7 mouse cellular contexts compared by ENCODE assay signal in genomic region chr4:120569025-120569424, GRCm38 (mm10). TPM values are rescaled to one million over a fixed set of nuclear protein-coding genes. Genes with fewer than 3 reads are reported as not detected.
DNase-seq lines count a peak whose midpoint lies in the region; ATAC-seq and TF ChIP-seq lines count a peak whose summit lies in the region.

No protein-coding gene starts in this region.

- peak overlapping the region; percentile 91 for H3K4me3 ChIP-seq in ES-Bruce4 (ENCODE audit: low read depth, low read length)
- peak overlapping the region; percentile 77 for H3K4me3 ChIP-seq in forebrain, embryonic 14.5 days (ENCODE audit: low read depth, low read length)
- peak overlapping the region; percentile 61 for H3K4me3 ChIP-seq in midbrain, embryonic 12.5 days

- TF ChIP-seq EP300 in ES-Bruce4 (IDR thresholded peaks at IDR 0.05; ENCODE audit: insufficient read depth, low read depth, low read length) = no peak

- no peaks in the 10 kb centered on the region for H3K27me3 ChIP-seq in ES-Bruce4 (ENCODE audit: control insufficient read depth, insufficient read depth, low read length, poor library complexity, severe bottlenecking)
- H3K27me3 ChIP-seq in forebrain, embryonic 14.5 days (replicated peaks; ENCODE audit: control insufficient read depth, insufficient read depth, low read length) = no peaks in the 10 kb centered on the region
- peaks cover 4% of the 10 kb centered on the region; the same call in 1 of the 2 replicates for H3K27me3 ChIP-seq in midbrain, embryonic 12.5 days

- peaks cover 17% of the 10 kb centered on the region for H3K36me3 ChIP-seq in ES-Bruce4 (ENCODE audit: control insufficient read depth, insufficient read depth, low read length, poor library complexity, severe bottlenecking)
- H3K36me3 ChIP-seq in forebrain, embryonic 14.5 days (ENCODE audit: control insufficient read depth, insufficient read depth, low read length) = peaks cover 20% of the 10 kb centered on the region
- peaks cover 13% of the 10 kb centered on the region for H3K36me3 ChIP-seq in midbrain, embryonic 12.5 days

- H3K9ac ChIP-seq in ES-Bruce4 (ENCODE audit: low read depth, poor library complexity, severe bottlenecking) = peak overlapping the region; percentile 93
- H3K9ac ChIP-seq in forebrain, embryonic 14.5 days (ENCODE audit: low read length) = peak overlapping the region; percentile 90
- peak overlapping the region; percentile 83 for H3K9ac ChIP-seq in midbrain, embryonic 12.5 days (replicated peaks)

- no peak for ATAC-seq in forebrain, embryonic 14.5 days
- no peak for ATAC-seq in midbrain, embryonic 12.5 days (ENCODE audit: low FRiP score, low read depth)

- H3K4me2 ChIP-seq in forebrain, embryonic 14.5 days (ENCODE audit: low read length) = peak overlapping the region; percentile 80
- peak overlapping the region; percentile 77 for H3K4me2 ChIP-seq in midbrain, embryonic 12.5 days (replicated peaks)

- TF ChIP-seq POLR2A in ES-Bruce4 (IDR thresholded peaks at IDR 0.05; ENCODE audit: insufficient read depth, low read length) = no peak

- no peak overlapping the region; the same call in 1 of the 2 replicates for H3K27ac ChIP-seq in ES-Bruce4 (ENCODE audit: insufficient read depth, low read length)
- peak overlapping the region; percentile 95 for H3K27ac ChIP-seq in forebrain, embryonic 14.5 days (ENCODE audit: low read depth, low read length)
- H3K27ac ChIP-seq in midbrain, embryonic 12.5 days (replicated peaks) = no peak overlapping the region; the same call in 1 of the 2 replicates

- WGBS in forebrain, embryonic 14.5 days = 2% methylated on average over 4 of the region's 4 CpGs
- WGBS in midbrain, embryonic 12.5 days = 10% methylated on average over 4 of the region's 4 CpGs

- no peaks in the 10 kb centered on the region for H3K4me1 ChIP-seq in ES-Bruce4 (ENCODE audit: control insufficient read depth, insufficient read depth, low read length)
- peaks cover 20% of the 10 kb centered on the region for H3K4me1 ChIP-seq in forebrain, embryonic 14.5 days (ENCODE audit: control insufficient read depth, insufficient read depth, low read length)
- peaks cover 24% of the 10 kb centered on the region for H3K4me1 ChIP-seq in midbrain, embryonic 12.5 days

- peak; percentile 37 for DNase-seq in A20 (ENCODE audit: low read depth, low spot score)
- no peak for DNase-seq in forebrain, embryonic 14.5 days (ENCODE audit: low spot score)
- peak; percentile 56 to 61 for DNase-seq in kidney, adult 8-10 months
- no peak for DNase-seq in right cerebral cortex, adult 2 months (ENCODE audit: low spot score in 2 of 2)
- DNase-seq in embryo, embryonic 10 days (ENCODE audit: low spot score) = no peak

- H3K9me3 ChIP-seq in ES-Bruce4 (replicated peaks; ENCODE audit: control insufficient read depth, insufficient read depth, low read length, poor library complexity, severe bottlenecking) = no peaks in the 10 kb centered on the region
- H3K9me3 ChIP-seq in forebrain, embryonic 14.5 days (replicated peaks; ENCODE audit: control insufficient read depth, low read length) = no peaks in the 10 kb centered on the region
- H3K9me3 ChIP-seq in midbrain, embryonic 12.5 days = no peaks in the 10 kb centered on the region

- TF ChIP-seq CTCF in ES-Bruce4 (IDR thresholded peaks at IDR 0.05; ENCODE audit: low read depth, low read length) = no peak

RNA-seq across cellular contexts. Expression of gene Ctps, which starts 1.1 kb away (rescaled TPM):
- 130 TPM in 2 replicates for polyA plus RNA-seq in ES-Bruce4 (2011; ENCODE audit: insufficient read depth, insufficient read length, low read depth, missing spikeins)
- 108 and 115 TPM in 2 replicates for polyA plus RNA-seq in forebrain, embryonic 14.5 days (2014; fragmentation: Nextera tagmentation; extraction: Ambion mirVana)
- polyA plus RNA-seq in midbrain, embryonic 12.5 days (2016; fragmentation: Nextera tagmentation; extraction: Ambion mirVana) = 102 and 106 TPM in 2 replicates

RNA-seq across cellular contexts. Expression of gene Gm8439, which starts 19.5 kb away (rescaled TPM):
- polyA plus RNA-seq in ES-Bruce4 (2011; ENCODE audit: insufficient read depth, insufficient read length, low read depth, missing spikeins) = not detected in 2 replicates
- not detected in 2 replicates for polyA plus RNA-seq in forebrain, embryonic 14.5 days (2014; fragmentation: Nextera tagmentation; extraction: Ambion mirVana)
- not detected in 2 replicates for polyA plus RNA-seq in midbrain, embryonic 12.5 days (2016; fragmentation: Nextera tagmentation; extraction: Ambion mirVana)

RNA-seq across cellular contexts. Expression of gene Slfnl1, which starts 37.0 kb away (rescaled TPM):
- not detected in 2 replicates for polyA plus RNA-seq in ES-Bruce4 (2011; ENCODE audit: insufficient read depth, insufficient read length, low read depth, missing spikeins)
- not detected in 2 replicates for polyA plus RNA-seq in forebrain, embryonic 14.5 days (2014; fragmentation: Nextera tagmentation; extraction: Ambion mirVana)
- 0.10 TPM in 1 of 2 replicates, not detected in the other for polyA plus RNA-seq in midbrain, embryonic 12.5 days (2016; fragmentation: Nextera tagmentation; extraction: Ambion mirVana)

Comparison
In these comparisons a context has a peak if more than half of its experiments do, and no peak if none do; other contexts are left out.
1. DNase-seq: peak in A20 (single experiment) and kidney, adult 8-10 months (2 of 2); none in forebrain, embryonic 14.5 days (single experiment), right cerebral cortex, adult 2 months (0 of 2) and embryo, embryonic 10 days (single experiment).
2. Peak in every context shown above with its lines, with median percentiles within 50 percentile points of each other: H3K4me3 ChIP-seq and H3K9ac ChIP-seq.